Mouse (Mus musculus): ENCODE measurements around the gene Gm11096.

Gm11096 gene

DNA sequence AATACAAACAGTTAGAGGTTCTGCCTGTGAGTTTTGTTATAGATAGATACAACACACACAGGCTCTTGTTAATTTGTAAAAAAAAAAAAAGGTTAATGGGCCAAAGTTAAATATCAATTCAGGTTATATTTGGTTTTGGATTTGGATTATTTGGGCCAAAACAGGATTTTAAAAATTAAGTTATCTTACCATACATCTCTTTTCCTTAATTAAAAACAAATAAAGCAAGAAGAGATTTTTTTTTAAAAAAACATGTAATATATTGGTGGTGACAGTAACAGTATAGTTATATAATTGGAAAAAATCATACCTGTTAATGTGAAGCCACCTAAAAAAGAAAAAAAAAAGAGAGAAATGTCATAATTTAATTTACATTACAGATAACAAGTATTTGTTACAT is at the start of gene Gm11096:
Gene Gm11096, plus strand, starts transcription at position 301 of the 400 bp plus-strand sequence.
- in situ Hi-C loops (cut with MboI, MseI) = no loop called here

DNA sequence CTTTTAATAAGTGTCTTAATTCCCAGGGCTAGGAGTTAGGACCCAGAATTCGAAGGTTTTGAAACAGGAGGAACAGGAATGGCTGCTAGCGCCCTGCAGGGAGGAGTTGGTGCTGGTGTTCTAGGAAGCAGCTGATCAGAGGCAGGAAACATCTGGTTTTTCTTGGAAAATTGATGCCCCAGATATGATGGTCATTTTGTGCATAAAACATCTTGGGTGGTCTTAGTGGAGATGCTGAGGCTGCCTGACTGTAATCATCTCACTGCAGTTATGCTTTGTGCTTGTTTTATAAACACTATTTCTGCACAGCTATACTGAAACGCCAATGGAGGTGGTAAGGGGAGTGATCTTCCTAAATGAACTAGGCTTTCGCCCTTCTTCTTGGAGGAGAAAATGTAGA is 48.5 kb upstream of the Gm11096 start:
- in situ Hi-C loops (cut with MboI, MseI) = no loop called here

DNA sequence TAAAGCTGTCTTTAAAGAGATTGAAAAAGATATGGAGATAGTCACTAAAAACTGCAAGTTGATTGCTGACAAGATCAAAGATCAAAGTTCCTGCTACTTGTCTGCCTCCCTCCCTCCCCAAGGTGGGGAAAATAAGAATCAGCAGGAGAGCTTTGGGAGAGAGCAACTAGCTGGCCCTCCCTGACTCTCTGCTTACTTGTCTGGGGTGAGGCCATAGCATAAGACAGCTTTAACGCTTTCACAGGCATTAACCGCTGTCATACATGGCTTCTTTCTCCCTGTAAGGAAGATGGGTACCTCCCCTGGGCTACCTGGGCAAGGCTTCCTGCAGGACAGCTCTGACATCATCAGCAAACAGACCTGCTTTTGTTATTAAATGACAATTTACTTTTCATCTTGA is 47.4 kb upstream of the Gm11096 start:
- in situ Hi-C loops (cut with MboI, MseI) = no loop called here

DNA sequence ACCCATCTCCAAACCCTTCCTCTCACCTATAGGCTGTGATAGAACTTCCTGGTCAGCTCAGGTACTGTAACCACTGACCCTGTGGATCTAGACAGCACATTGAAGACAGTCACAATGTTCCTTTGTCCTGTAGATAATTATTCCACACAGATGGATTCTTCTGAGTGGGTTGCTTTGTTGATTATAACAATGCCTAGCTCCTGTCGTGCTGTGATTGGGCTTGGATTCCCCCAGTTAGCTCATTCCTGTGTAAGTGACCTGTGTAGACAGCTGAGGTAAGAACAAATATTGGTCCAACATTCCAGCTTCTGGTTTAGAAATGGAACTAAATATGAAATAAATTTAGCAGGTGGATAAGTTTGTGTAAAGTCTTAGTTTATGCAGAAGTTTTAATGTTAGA is 44.1 kb upstream of the Gm11096 start:
- in situ Hi-C loops (cut with MboI, MseI) = no loop called here

DNA sequence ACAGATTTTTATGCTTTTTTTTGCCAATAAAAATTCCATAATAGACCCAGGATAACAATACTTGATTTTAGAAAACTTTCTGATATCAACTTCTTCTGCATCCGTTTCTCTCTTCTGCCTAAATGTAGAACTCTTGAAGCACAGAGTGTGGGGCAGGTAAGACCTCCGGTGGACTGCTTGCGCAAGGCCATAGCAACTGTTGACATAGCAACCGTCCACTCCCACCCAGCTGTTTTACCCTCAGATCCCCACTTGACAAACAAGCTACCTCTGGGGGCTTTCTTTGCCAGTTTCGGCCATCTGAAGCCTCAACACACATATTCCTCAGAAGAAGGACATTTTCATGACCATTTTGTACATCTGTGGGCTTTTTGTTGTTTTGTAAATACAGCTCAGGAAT is 41.2 kb upstream of the Gm11096 start:
- in situ Hi-C loops (cut with MboI, MseI) = no loop called here

DNA sequence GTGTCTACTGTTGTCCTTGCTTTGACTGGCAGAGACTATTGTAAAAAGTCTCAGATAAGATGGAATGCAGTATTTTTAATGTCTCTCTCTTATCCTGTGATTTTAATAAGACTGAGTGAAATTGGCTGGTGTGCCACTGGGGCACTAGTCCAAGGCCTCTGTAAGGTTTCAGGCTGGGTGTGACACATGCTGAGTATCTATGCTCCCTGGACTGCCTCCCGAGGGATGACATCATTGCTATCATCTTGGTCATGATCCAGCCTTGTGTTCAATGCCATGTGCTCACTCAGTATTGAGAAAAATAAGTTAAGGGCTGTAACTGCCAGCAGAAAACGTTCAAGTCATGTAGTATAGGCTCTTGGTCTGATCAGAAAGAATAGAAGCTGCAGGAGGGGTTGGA is 38.9 kb upstream of the Gm11096 start:
- in situ Hi-C loops (cut with MboI, MseI) = no loop called here

DNA sequence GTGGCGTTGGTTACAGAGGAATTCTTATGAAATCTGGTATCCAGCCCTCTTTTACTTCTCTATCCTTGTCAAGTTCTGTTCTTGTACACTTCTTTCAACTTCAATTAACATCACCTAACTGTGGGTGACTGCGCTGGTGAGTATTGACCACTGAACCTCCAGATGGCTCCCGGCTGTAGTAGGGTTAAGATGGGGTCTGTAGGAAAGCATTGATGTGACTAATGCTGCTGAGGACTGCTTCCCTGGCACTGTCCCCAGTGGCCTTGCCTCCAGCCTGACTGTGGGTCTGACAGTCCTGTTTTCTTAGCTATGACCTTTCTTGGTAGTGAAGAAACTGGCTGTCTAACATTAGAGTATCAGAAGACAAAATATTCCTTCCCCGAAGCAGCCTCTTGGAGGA is 38.4 kb upstream of the Gm11096 start:
- in situ Hi-C loops (cut with MboI, MseI) = no loop called here

DNA sequence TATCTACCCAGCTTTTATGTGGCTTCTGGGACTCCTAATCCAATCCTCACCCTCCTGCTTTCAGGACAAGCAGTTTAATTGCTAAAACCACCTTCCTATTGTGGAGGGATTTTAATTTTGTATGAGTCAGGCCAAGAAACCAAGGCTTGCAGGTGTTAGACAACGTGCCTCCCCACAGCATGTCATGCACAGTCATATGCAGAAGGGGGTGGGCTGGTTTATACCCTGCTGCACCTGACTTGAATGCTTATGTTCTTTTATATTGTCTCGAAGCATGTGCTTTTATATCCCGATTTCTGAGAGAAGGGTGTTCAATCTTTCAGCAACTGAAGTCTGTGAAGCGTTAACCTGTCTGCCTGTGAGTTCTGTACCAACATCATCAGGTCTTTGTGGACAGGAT is 37.3 kb upstream of the Gm11096 start:
- in situ Hi-C loops (cut with MboI, MseI) = no loop called here

DNA sequence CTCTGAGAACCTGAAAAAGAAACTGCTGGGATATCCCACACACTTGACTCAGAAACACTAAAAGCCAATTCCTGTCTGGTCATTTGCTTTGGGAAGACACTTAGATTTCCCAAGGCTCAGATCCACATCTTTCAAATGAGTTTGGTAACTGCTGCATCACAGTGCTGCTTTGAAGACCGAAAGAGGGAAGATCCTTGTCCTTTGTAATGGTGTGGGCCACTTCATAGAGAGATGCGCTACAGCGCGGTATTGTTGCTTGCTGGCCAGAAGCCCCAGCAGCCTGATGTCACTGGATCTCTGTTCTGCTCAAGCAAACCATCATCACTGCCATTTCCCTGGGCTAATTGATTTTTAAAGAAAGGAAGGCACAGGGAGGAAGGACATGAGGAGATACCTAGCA is 28.8 kb upstream of the Gm11096 start:
- in situ Hi-C loops (cut with MboI, MseI) = no loop called here

DNA sequence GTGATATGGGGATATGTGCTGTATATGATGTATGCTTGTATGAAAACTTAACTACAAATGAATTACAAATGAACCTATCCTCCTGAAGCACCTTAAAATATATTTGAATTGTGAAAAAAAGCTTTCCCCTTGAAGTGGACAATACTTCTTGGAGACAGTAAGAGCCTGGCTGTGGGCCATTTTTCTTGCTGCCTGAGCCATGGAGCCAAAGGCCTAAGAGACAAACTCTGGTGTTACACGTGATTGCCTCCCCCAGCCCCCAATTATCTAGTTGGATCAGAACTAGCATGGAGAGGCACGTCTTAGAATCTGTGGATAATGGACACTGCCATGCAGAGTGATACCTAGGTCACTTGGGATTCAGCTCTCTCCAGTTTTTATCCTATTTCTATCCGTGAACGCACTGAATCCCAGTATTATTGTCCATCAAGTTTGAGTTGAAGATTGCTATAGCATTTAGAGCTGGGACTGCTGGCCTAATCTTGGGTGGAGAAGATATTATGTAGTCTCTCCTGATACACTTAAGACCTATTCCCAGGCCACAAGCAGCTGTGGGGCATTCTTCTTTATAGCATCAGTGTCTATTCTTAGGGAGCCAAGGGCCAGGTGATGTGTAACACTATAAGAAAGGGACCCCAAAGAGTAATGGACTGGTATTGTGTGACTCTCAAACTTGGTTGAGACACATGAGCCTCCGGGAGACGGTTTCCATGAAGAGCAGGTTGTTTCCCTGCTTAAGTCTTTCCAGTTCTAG is 25.0 kb upstream of the Gm11096 start:
- in situ Hi-C loops (cut with MboI, MseI) = no loop called here

DNA sequence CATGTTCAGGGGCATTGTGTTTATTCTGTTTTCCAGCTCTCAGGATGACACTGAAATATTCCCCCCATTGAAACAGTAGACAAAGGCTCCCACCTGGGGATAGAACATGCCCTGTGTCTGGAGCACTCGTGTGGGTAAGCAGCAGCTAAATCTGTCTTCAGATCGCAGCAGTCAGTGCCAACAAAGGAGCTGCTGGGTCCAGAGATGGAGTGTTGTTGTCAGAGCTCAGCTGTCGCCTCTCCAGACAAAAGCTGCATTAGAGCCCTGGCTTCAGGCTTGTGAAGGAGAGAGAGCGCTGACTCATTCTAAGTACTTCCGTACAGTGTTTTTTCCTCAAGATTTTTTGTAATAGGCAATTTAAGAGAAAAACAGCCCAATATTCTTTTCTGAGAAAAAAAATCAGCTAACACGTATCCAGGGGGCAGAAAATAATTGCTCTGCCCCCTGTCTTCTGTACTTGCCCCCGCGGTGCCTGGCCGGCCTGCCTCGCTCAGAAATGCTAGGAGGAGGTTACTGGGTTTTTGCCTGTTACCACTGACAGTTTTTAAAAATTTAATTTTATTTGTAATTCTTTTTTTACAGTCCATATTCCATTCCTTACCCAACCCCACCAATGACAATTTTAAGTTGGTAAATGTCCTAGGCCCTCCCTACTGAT is 21.6 kb upstream of the Gm11096 start:
- in situ Hi-C loops (cut with MboI, MseI) = no loop called here

DNA sequence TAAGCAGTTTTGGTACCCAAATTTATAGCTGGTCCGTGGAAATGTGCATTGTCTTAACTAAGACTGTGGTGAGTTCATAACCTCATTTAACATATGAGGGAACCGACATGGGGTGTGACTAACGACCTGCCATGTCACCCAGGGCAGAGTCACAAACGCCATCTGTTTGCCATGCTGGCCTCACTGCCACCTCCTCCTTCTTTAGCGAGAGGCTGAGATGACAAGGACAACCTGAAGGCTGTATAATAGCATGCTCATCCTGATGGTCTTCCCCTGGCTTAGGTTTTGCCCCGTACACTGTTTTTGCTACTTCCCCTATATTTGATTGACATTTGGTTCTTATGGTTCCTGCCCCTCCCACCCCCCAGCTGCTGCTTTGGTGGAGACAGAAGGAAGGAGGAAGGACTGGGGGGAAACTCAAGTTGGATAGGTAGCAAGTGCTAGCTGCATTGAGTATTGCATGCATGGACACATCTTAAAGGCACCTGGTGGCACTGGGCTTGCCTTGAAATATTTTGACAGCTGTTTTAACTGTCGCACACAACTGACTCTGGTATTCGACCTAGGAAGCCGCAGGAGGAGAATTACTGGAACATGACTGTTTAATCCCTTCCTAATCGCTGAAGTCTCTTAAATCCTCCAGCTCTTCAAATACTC is 17.2 kb upstream of the Gm11096 start:
- in situ Hi-C loops (cut with MboI, MseI) = no loop called here

DNA sequence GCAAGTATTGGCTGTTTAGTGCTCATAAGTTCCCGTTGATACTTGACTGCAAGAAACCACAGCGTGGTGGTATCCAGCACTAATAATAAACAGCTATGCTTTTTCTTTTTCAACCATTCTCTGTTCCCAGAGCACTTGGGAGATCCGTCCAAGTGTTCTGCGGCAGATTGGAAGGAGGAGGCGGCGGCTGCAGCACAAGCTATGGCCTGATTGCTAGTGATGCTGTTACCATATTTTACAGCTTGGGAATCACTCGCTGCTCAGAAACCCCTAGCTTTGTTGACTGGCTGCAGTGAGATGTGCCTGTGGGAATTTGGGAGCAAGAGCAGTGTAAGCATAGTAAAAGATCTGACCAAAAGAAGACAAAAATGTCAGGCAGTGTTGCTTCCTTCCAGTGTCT is 14.3 kb upstream of the Gm11096 start:
- in situ Hi-C loops (cut with MboI, MseI) = no loop called here

DNA sequence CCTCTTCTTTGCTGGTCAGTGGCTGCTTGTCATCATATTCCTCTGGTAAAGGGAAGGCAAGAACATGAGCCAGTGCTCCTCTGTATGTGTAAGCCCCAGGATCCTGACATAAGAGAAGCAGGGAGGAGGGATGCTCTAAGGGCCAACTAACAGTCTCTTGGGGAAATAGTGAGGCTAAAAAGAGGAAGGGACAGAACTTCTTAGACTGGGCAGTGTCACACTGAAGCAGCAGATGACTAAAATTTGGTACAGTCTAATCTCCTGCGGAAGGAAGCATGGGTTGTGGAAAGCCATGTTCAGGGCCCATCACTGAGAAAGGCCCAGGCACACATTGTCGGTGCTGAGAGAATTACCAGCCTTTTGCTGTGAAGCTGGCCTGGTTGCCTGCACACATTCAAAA is 8.8 kb upstream of the Gm11096 start:
- in situ Hi-C loops (cut with MboI, MseI) = no loop called here

DNA sequence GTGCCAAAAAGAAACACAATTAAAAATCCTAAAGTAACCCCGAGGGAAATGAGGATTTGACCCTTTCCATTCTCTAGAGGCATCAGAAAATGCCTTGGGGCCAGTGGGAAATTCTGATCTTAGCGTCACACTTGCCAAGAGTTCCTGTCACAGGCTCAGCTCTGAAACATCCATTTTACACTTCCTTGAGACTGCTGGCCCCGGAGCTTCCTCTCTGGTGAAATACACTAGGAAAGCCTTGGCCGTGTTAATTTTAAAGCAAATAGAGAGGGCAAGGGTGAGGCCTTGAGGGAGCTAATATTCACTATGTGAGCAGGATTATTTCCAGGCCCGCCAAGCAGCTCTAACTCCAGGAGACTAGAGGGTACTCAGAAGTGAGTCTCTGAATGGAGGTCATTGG is 8.4 kb upstream of the Gm11096 start:
- in situ Hi-C loops (cut with MboI, MseI) = no loop called here

DNA sequence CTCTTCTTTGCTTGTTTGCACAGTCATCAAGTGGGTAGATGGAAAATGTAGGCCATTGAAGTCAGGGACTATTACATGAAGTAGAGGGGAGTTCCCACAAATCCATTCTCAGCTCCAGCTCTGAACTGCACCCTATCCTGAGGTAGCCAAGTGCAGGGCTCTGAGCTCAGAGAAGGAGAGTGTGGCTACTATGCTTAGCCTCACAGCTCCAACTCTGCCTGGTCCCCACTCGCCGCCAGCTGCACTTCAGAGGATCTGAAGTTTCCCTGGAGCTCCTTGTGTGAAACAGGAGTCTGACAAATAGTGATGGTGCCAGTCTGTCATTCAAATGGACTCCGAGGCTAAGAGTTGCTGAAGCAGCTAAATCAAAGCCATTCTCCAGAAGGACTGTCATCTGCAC is 13.7 kb downstream of the Gm11096 start:
- in situ Hi-C loops (cut with MboI, MseI) = no loop called here

DNA sequence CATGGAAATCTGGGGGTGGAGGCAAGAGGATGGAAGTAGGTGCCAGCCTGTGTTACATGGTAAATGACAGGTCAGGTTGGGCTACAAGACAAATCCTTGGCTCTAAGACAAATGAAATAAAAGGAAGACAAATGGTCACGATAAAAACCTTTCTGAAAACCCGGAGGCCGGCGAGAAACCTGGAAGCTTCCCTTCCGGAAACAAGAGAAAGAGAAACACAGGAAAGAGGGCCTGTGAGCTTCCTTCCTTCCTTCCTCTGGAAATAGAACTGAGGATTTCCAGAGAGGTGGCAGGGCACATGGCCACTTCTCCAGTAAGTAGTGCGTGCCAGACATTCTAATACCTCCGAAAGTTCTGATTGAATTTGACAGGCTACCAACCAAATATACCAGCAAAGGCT is 14.4 kb downstream of the Gm11096 start:
- in situ Hi-C loops (cut with MboI, MseI) = no loop called here

DNA sequence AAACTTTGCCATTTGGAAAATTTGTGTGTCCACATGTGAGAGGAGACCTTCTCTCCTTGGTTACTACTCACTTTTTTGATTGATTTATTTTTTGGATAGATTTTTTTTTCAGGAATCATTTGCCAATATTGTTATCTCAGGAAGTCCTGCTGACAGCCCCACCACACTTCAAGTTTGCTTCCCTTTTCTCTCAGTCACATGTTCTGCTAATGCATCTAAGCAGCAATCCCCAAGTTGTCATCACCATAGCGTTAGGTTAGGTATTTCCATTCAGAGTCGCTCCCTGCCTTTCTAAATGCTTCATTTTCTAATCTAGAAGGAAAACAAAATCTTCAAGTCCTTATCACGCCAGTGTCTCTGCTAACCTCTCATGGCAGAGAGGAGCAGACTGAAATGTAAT is 17.8 kb downstream of the Gm11096 start:
- in situ Hi-C loops (cut with MboI, MseI) = no loop called here

DNA sequence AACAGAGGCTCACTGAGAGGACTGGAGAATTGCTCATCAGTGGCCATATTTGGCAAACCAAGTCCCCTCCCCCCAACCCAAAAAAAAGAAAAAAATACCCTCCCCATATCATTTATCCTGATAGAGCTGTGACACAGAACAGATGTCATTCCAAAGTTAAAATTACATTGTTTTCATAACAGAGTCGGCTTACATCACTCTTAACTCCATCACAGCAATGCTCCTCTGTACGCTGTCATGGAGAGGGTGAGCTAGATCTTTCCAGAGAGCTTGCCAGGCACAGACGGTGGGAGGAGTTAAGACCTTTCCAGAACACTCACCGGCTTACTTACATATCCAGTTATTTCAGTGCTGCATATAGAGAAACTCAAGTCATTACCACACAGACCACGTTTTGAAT is 27.4 kb downstream of the Gm11096 start:
- in situ Hi-C loops (cut with MboI, MseI) = no loop called here

DNA sequence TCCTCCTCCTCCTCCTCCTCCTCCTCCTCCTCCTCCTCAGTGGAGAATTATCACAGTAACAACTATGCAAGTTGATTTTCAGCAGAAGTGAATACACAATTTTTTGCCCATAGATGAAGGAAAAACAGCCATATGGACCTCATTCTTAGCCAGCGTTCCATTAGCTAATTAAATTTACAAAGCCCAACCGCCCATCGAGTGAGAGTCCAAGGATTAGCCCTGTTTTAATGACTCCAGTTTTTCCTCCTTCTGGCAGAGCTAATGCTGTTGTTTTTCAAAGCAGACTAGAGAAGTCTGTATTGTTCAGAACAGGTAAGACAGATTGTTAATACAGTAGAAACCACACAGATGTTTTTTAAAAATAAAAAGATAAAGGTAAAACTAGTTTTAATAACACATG is 31.8 kb downstream of the Gm11096 start:
- in situ Hi-C loops (cut with MboI, MseI) = no loop called here

DNA sequence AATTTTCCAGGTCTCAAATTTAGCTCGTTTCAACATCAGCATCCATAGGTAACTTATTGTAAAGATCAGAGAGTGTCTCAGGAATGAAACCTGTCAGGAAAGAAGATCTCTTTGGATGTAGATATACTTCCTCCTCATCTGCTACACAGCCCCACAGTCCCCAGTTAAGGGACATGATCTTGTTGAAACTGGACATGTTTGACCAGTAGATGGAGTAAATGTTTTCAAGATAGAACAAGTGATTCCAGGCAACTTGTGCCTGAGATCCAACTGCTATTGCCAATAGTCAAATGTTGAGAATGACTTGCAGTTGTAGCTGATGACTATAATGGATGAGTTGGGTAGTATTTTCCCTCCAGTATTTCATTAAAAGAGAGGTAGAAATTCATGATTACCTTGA is 35.9 kb downstream of the Gm11096 start:
- in situ Hi-C loops (cut with MboI, MseI) = no loop called here

DNA sequence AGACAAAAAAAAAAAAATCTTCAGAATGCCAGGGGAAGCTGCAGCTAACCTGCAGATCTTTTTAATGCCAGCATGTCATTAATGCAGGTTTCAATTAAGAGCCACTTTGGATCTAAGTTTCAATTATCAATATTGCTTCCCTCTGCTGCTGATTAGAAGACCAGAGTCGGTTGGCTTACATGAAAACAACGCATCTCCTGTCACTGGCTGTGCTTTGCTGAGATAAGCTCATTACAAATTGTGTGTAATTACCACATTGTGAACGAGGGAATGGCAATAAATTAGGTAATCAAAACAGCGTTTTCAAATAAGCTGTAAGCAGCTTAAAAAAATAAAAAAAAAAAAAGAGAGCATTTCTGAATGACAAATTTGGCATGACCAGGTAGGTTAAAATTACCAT is 38.2 kb downstream of the Gm11096 start:
- in situ Hi-C loops (cut with MboI, MseI) = no loop called here

All from regulatory T cell (primary cell).